18 mouse cellular contexts compared by ENCODE assay signal in the genomic region with DNA sequence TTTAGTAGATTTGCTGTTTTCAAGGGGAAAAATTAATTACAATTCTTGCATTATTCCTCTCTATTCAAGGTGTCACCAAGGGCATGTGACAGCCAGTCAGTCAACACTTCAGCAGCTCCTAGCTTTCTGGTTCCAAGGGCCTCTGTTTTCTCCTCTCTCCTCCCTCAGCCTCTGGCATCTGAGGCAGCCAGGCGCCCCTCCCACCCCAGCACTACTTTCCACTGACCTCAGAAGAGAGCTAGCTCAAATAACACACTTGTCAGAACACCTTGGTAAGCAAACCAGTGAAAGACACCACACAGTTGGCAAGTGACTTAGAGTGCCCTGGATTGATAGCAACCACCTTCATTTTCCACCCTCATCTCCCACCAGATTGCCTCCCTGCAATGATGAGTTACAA. TPM values are rescaled to one million over a fixed set of nuclear protein-coding genes. Genes with fewer than 3 reads are reported as not detected.
DNase-seq lines count a peak whose midpoint lies in the region; ATAC-seq and TF ChIP-seq lines count a peak whose summit lies in the region.
"Had no signal": no experiment of that assay in that cellular context is flagged by ENCODE, and none has a peak within 500 bp of the region (broad histone marks: within the 10 kb centered on the region; RNA-seq: fewer than 3 reads in every experiment).

No protein-coding gene starts in this region.

- H3K4me2 ChIP-seq in kidney, postnatal 0 days (ENCODE audit: low read length): no peak overlapping the region
- peak overlapping the region; percentile 31 for H3K4me2 ChIP-seq in heart, embryonic 14.5 days (ENCODE audit: low read length)
- no peak overlapping the region for H3K4me2 ChIP-seq in lung, embryonic 14.5 days
- H3K4me2 ChIP-seq: hindbrain, embryonic 15.5 days; liver, embryonic 15.5 days; midbrain, embryonic 13.5 days had no signal

- H3K36me3 ChIP-seq in kidney, postnatal 0 days (ENCODE audit: insufficient read depth, low read length): no peaks in the 10 kb centered on the region
- H3K36me3 ChIP-seq in heart, embryonic 14.5 days (ENCODE audit: control insufficient read depth, insufficient read depth, low read length): no peaks in the 10 kb centered on the region
- H3K36me3 ChIP-seq in lung, embryonic 14.5 days (ENCODE audit: insufficient read depth): no peaks in the 10 kb centered on the region
- H3K36me3 ChIP-seq: hindbrain, embryonic 15.5 days; liver, embryonic 15.5 days; midbrain, embryonic 13.5 days had no signal

- H3K27me3 ChIP-seq in kidney, postnatal 0 days (ENCODE audit: insufficient read depth, low read length): no peaks in the 10 kb centered on the region
- no peaks in the 10 kb centered on the region for H3K27me3 ChIP-seq in heart, embryonic 14.5 days (ENCODE audit: control insufficient read depth, insufficient read depth, low read length)
- H3K27me3 ChIP-seq in lung, embryonic 14.5 days (ENCODE audit: insufficient read depth, low read length): no peaks in the 10 kb centered on the region
- H3K27me3 ChIP-seq: hindbrain, embryonic 15.5 days; liver, embryonic 15.5 days; midbrain, embryonic 13.5 days had no signal

- H3K4me3 ChIP-seq in kidney, postnatal 0 days (replicated peaks; ENCODE audit: low read depth, low read length): no peak overlapping the region
- no peak overlapping the region for H3K4me3 ChIP-seq in heart, embryonic 14.5 days (ENCODE audit: control insufficient read depth in 1 of 2, insufficient read depth in 1 of 2, low read depth in 1 of 2, low read length in 2 of 2)
- no peak overlapping the region for H3K4me3 ChIP-seq in lung, embryonic 14.5 days (ENCODE audit: low read depth, low read length)
- H3K4me3 ChIP-seq: hindbrain, embryonic 15.5 days; liver, embryonic 15.5 days; midbrain, embryonic 13.5 days had no signal

- no peaks in the 10 kb centered on the region for H3K9me3 ChIP-seq in kidney, postnatal 0 days (replicated peaks; ENCODE audit: low read length)
- no peaks in the 10 kb centered on the region for H3K9me3 ChIP-seq in heart, embryonic 14.5 days (ENCODE audit: control insufficient read depth, low read length)
- no peaks in the 10 kb centered on the region for H3K9me3 ChIP-seq in lung, embryonic 14.5 days (ENCODE audit: low read depth, low read length)
- H3K9me3 ChIP-seq: hindbrain, embryonic 15.5 days; liver, embryonic 15.5 days; midbrain, embryonic 13.5 days had no signal

- no peaks in the 10 kb centered on the region for H3K4me1 ChIP-seq in kidney, postnatal 0 days (replicated peaks; ENCODE audit: insufficient read depth, low read length)
- peaks cover 9 to 27% of the 10 kb centered on the region in 2 experiments for H3K4me1 ChIP-seq in heart, embryonic 14.5 days (ENCODE audit: control insufficient read depth in 2 of 2, insufficient read depth in 2 of 2, low read length in 2 of 2)
- no peaks in the 10 kb centered on the region; the same call in 1 of the 2 replicates for H3K4me1 ChIP-seq in lung, embryonic 14.5 days (ENCODE audit: insufficient read depth)
- H3K4me1 ChIP-seq: hindbrain, embryonic 15.5 days; liver, embryonic 15.5 days; midbrain, embryonic 13.5 days had no signal

- DNase-seq in kidney, postnatal 0 days (ENCODE audit: low spot score): peak; percentile 10
- DNase-seq in kidney, postnatal 10 days: no peak
- peak; percentile 38 for DNase-seq in lung, embryonic 14.5 days
- DNase-seq in right cerebral cortex, postnatal 25 days: no peak
- DNase-seq in kidney, postnatal 25 days: no peak
- no peak for DNase-seq in adrenal gland, postnatal 25 days
- DNase-seq: adrenal gland, postnatal 36 days; cerebellum, adult 11 months; embryo, embryonic 11 days; kidney, adult 9 months; layer of hippocampus, adult 9-11 months; left cerebral cortex, postnatal 4 days; thymus, adult 2 months had no signal

- TF ChIP-seq CTCF in kidney, postnatal 0 days (IDR thresholded peaks at IDR 0.05; ENCODE audit: low read depth): no peak
- no peak for TF ChIP-seq CTCF in lung, embryonic 14.5 days (IDR thresholded peaks at IDR 0.05; ENCODE audit: low read depth)

- no peak for ATAC-seq in kidney, postnatal 0 days (replicated peaks; ENCODE audit: low FRiP score, low read depth)
- peak; percentile 81; the same call in 1 of the 2 replicates for ATAC-seq in heart, embryonic 14.5 days (ENCODE audit: insufficient number of reproducible peaks, insufficient read depth, low FRiP score, low read depth)
- ATAC-seq in lung, embryonic 14.5 days (ENCODE audit: insufficient read depth): peak; percentile 84
- no peak for ATAC-seq in megakaryocyte, adult 5-6 weeks (ENCODE audit: poor library complexity, severe bottlenecking)
- ATAC-seq: midbrain, embryonic 13.5 days had no signal

- 59% methylated on average over 1 of the region's 1 CpGs for WGBS in kidney, postnatal 0 days
- 40% methylated on average over 1 of the region's 1 CpGs for WGBS in heart, embryonic 14.5 days
- 30% methylated on average over 1 of the region's 1 CpGs for WGBS in lung, embryonic 14.5 days

- no peak overlapping the region for H3K9ac ChIP-seq in kidney, postnatal 0 days (ENCODE audit: low read depth, low read length)
- no peak overlapping the region for H3K9ac ChIP-seq in heart, embryonic 14.5 days (ENCODE audit: low read length)
- no peak overlapping the region for H3K9ac ChIP-seq in lung, embryonic 14.5 days
- H3K9ac ChIP-seq: hindbrain, embryonic 15.5 days; liver, embryonic 15.5 days; midbrain, embryonic 13.5 days had no signal

- H3K27ac ChIP-seq in kidney, postnatal 0 days: no peak overlapping the region
- peak overlapping the region; percentile 75 to 83 for H3K27ac ChIP-seq in heart, embryonic 14.5 days (replicated peaks in 1 of 2; ENCODE audit: control insufficient read depth in 1 of 2, insufficient read depth in 1 of 2, low read depth in 2 of 2, low read length in 2 of 2)
- peak overlapping the region; percentile 32; the same call in 1 of the 2 replicates for H3K27ac ChIP-seq in lung, embryonic 14.5 days (ENCODE audit: low read depth)
- H3K27ac ChIP-seq: hindbrain, embryonic 15.5 days; liver, embryonic 15.5 days; midbrain, embryonic 13.5 days had no signal

RNA-seq across cellular contexts. Expression of a gene that starts 6.5 kb away (rescaled TPM):
- 0.03 and 0.07 TPM in 2 replicates for polyA plus RNA-seq in kidney, postnatal 0 days (2015; fragmentation: Nextera tagmentation; extraction: Ambion mirVana)
- polyA plus RNA-seq in heart, embryonic 14.5 days (2014; fragmentation: Nextera tagmentation; extraction: Ambion mirVana): 11.1 and 11.3 TPM in 2 replicates
- 0.38 and 0.53 TPM in 2 replicates for polyA plus RNA-seq in lung, embryonic 14.5 days (2014; fragmentation: Nextera tagmentation; extraction: Ambion mirVana)
- 0.07 and 0.11 TPM in 2 replicates for total RNA-seq in megakaryocyte, adult 5-6 weeks (2015)
- total RNA-seq in megakaryocyte, adult 5-6 weeks (2017): 0.11 and 0.20 TPM in 2 replicates
- total RNA-seq in adrenal gland, postnatal 25 days (2021): 0.52 TPM in 2 replicates

RNA-seq across cellular contexts. Expression of a gene that starts 54.1 kb away (rescaled TPM):
- polyA plus RNA-seq in kidney, postnatal 0 days (2015; fragmentation: Nextera tagmentation; extraction: Ambion mirVana): 46.6 and 48.4 TPM in 2 replicates
- polyA plus RNA-seq in heart, embryonic 14.5 days (2014; fragmentation: Nextera tagmentation; extraction: Ambion mirVana): 45.7 and 48.0 TPM in 2 replicates
- polyA plus RNA-seq in lung, embryonic 14.5 days (2014; fragmentation: Nextera tagmentation; extraction: Ambion mirVana): 71.9 and 75.3 TPM in 2 replicates
- 128 and 133 TPM in 2 replicates for total RNA-seq in megakaryocyte, adult 5-6 weeks (2015)
- total RNA-seq in megakaryocyte, adult 5-6 weeks (2017): 63.9 and 93.1 TPM in 2 replicates
- 36.1 and 37.1 TPM in 2 replicates for total RNA-seq in adrenal gland, postnatal 25 days (2021)

Comparison
In these comparisons a context has a peak if more than half of its experiments do, and no peak if none do; other contexts are left out.
1. DNase-seq: peak in kidney, postnatal 0 days (single experiment) and lung, embryonic 14.5 days (single experiment); none in kidney, postnatal 10 days (single experiment), right cerebral cortex, postnatal 25 days (single experiment), kidney, postnatal 25 days (0 of 2) and adrenal gland, postnatal 25 days (single experiment).
2. ATAC-seq: peak in heart, embryonic 14.5 days (single experiment) and lung, embryonic 14.5 days (single experiment); none in kidney, postnatal 0 days (single experiment) and megakaryocyte, adult 5-6 weeks (single experiment).